Mouse (Mus musculus) cerebellum, postnatal 25 days (tissue): ENCODE results near the gene C130050O18Rik.

Experiments used
- DNase-seq, 2 experiments: peaks; one replicate each; pipeline ENCODE4 v3.0.0; 2021; ENCODE audit warnings: mixed read lengths in 2 of 2

Gene C130050O18Rik

GRCm38 (mm10) chr5:139397959-139398753 lies 6.9 kb upstream of the C130050O18Rik start:
- DNase-seq: peak; percentile 98

- no peak for DNase-seq
These were observed 6.3 kb upstream of the C130050O18Rik start for GRCm38 (mm10) chr5:139398786-139399185.

- peak; percentile 71 to 78 for DNase-seq
These were observed 5.1 kb upstream of the C130050O18Rik start for GRCm38 (mm10) chr5:139399991-139400390.

GRCm38 (mm10) chr5:139402106-139402505 lies 3.0 kb upstream of the C130050O18Rik start:
- no peak for DNase-seq

- DNase-seq: no peak
These were observed 1.3 kb upstream of the C130050O18Rik start for GRCm38 (mm10) chr5:139403692-139404260.

- DNase-seq: no peak
These were observed 398 bp downstream of the C130050O18Rik start for GRCm38 (mm10) chr5:139405478-139405877.

GRCm38 (mm10) chr5:139405953-139406352 lies 873 bp downstream of the C130050O18Rik start:
- no peak for DNase-seq

- DNase-seq: peak in 1 of 2 experiments; percentile 53
These were observed 2.2 kb downstream of the C130050O18Rik start for GRCm38 (mm10) chr5:139407121-139407885.

GRCm38 (mm10) chr5:139408511-139408910 lies 3.4 kb downstream of the C130050O18Rik start:
- DNase-seq: no peak

- peak; percentile 35 to 55 for DNase-seq
These were observed 4.3 kb downstream of the C130050O18Rik start for GRCm38 (mm10) chr5:139409412-139409811.

GRCm38 (mm10) chr5:139410056-139410455 lies 5.0 kb downstream of the C130050O18Rik start:
- DNase-seq: no peak

- peak; percentile 53 to 68 for DNase-seq
These were observed 6.0 kb downstream of the C130050O18Rik start for GRCm38 (mm10) chr5:139411117-139411516.

- no peak for DNase-seq
These were observed 6.7 kb downstream of the C130050O18Rik start for GRCm38 (mm10) chr5:139411665-139412314.

GRCm38 (mm10) chr5:139413545-139413944 lies 8.5 kb downstream of the C130050O18Rik start:
- no peak for DNase-seq

- DNase-seq: no peak
These were observed 9.9 kb downstream of the C130050O18Rik start for GRCm38 (mm10) chr5:139415001-139415400.

- DNase-seq: no peak
These were observed 11.9 kb downstream of the C130050O18Rik start for GRCm38 (mm10) chr5:139416942-139417341.

- no peak for DNase-seq
These were observed 12.4 kb downstream of the C130050O18Rik start for GRCm38 (mm10) chr5:139417480-139417879.

GRCm38 (mm10) chr5:139418110-139418509 lies 13.0 kb downstream of the C130050O18Rik start:
- no peak for DNase-seq

- no peak for DNase-seq
These were observed 13.6 kb downstream of the C130050O18Rik start for GRCm38 (mm10) chr5:139418633-139419032.

- DNase-seq: peak; percentile 64 to 75
These were observed 18.2 kb downstream of the C130050O18Rik start, which contains the start of gene Gper1 for GRCm38 (mm10) chr5:139423026-139423865. Gper1 (plus strand) TSS chr5:139423151.

GRCm38 (mm10) chr5:139425198-139425597 lies 20.1 kb downstream of the C130050O18Rik start:
- no peak for DNase-seq

- no peak for DNase-seq
These were observed 21.9 kb downstream of the C130050O18Rik start for GRCm38 (mm10) chr5:139427001-139427400.
